Mouse (Mus musculus) liver, postnatal 0 days (tissue): ENCODE measurements at regions not wholly inside any gene's neighbourhood (a gene's known extent, or its start where the extent isn't known, plus 50 kb on each side); places are given as distances from the start of the nearest gene placed in this dataset.

Experiments
- CTCF ChIP-seq: sonication (generic); IDR thresholded peaks from 2 replicates; pipeline ENCODE4 v1.5.1; 2016; ENCODE audit warnings: antibody characterized with exemption, low read depth
- EP300 ChIP-seq: IDR thresholded peaks from 2 replicates; pipeline ENCODE4 v1.6.1; 2016; ENCODE audit warnings: antibody characterized with exemption, low read depth, mild to moderate bottlenecking

- no peak for TF ChIP-seq CTCF
- no peak for TF ChIP-seq EP300
Observed at GRCm38 (mm10) chr9:115727361-115727760, 181.9 kb upstream of the Gadl1 start.
